Mouse (Mus musculus) embryonic facial prominence, embryonic 12.5 days (tissue): ENCODE measurements around the gene Rin3. TPM values are rescaled to one million over a fixed set of nuclear protein-coding genes. Genes with fewer than 3 reads are reported as not detected.

Source experiments
- ATAC-seq: fragments of 200-750 bp; cut with Nextera tagmentation; 2 replicates; pipeline ENCODE4 v1.8.0; 2017; ENCODE audit not compliant: insufficient number of reproducible peaks, insufficient read depth, low FRiP score, low TSS enrichment
- H3K27ac ChIP-seq: fragments of 300-500 bp; sonication (generic); 2 replicates; pipeline ENCODE4 v1.5.1; 2016; ENCODE audit warnings: mild to moderate bottlenecking
- H3K27me3 ChIP-seq: fragments of 300-500 bp; sonication (generic); 2 replicates; pipeline ENCODE4 v1.6.1; 2016; ENCODE audit warnings: mild to moderate bottlenecking, moderate library complexity
- H3K36me3 ChIP-seq: fragments of 300-500 bp; sonication (generic); 2 replicates; pipeline ENCODE4 v1.6.1; 2016; ENCODE audit warnings: mild to moderate bottlenecking
- H3K4me1 ChIP-seq: fragments of 300-500 bp; sonication (generic); 2 replicates; pipeline ENCODE4 v1.6.1; 2016
- H3K4me2 ChIP-seq: fragments of 300-500 bp; sonication (generic); replicated peaks from 2 replicates; pipeline ENCODE4 v1.6.1; 2016; ENCODE audit warnings: mild to moderate bottlenecking, moderate library complexity
- H3K4me3 ChIP-seq: fragments of 300-500 bp; sonication (generic); 2 replicates; pipeline ENCODE4 v1.5.1; 2016; ENCODE audit warnings: mild to moderate bottlenecking
- H3K9ac ChIP-seq: fragments of 300-500 bp; sonication (generic); 2 replicates; pipeline ENCODE4 v1.6.1; 2016; ENCODE audit warnings: mild to moderate bottlenecking, moderate library complexity
- H3K9me3 ChIP-seq: fragments of 300-500 bp; sonication (generic); 2 replicates; pipeline ENCODE4 v1.6.1; 2016; ENCODE audit warnings: mild to moderate bottlenecking, moderate library complexity
- WGBS: fragments of 180-500 bp; shearing (Covaris S2); methylation state at CpG from one replicate; pipeline ENCODE4 v1.1.7; 2016; 5-methylcytosine and 5-hydroxymethylcytosine counted together
- polyA plus RNA-seq: library from polyadenylated mRNA; unstranded; fragments of >200 nt; fragmentation: Nextera tagmentation; extraction: Ambion mirVana; gene quantifications from 2 replicates; pipeline ENCODE4 v1.2.1, GENCODE M21; 2016

Gene Rin3
- polyA plus RNA-seq, 1 experiment from 2014 or later: 5.5 TPM

GRCm38 (mm10) chr12:102366126-102366816 is 83.4 kb downstream of the Rin3 start:
- Histone ChIP-seq H3K27me3 (no peaks in the 10 kb centered on the region), H3K27ac (no peak overlapping the region), H3K4me1 (peaks cover 20% of the 10 kb centered on the region), H3K4me2 (no peak overlapping the region), H3K9me3 (no peaks in the 10 kb centered on the region), H3K4me3 (no peak overlapping the region), H3K36me3 (no peaks in the 10 kb centered on the region), H3K9ac (no peak overlapping the region)
- WGBS: 91% methylated on average over 9 of the region's 9 CpGs
- ATAC-seq: no peak

DNA sequence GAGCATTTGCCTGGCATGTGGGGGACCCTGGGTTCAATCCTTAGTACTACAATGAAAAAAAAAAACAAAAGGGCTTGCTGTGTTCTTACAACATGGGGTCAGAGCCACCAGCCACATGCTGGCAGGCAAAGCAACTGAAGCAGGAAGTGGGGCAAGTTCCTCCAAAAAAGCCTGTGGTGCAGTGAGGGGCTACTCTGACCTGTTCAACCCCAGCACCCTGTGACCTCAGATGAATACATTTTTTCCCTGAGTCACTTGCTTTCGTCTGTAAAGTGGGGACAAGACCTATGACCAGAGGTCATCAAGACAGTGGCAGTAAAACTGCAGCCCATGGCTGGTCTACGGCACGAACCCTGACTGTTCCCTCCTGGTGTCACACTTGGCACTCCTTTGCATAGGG is 84.2 kb downstream of the Rin3 start:
- Histone ChIP-seq H3K36me3 (no peaks in the 10 kb centered on the region), H3K4me1 (peaks cover 20% of the 10 kb centered on the region), H3K9me3 (no peaks in the 10 kb centered on the region), H3K27ac (no peak overlapping the region), H3K4me2 (no peak overlapping the region), H3K27me3 (no peaks in the 10 kb centered on the region), H3K4me3 (no peak overlapping the region), H3K9ac (no peak overlapping the region)
- no peak for ATAC-seq
- 59% methylated on average over 3 of the region's 3 CpGs for WGBS

DNA sequence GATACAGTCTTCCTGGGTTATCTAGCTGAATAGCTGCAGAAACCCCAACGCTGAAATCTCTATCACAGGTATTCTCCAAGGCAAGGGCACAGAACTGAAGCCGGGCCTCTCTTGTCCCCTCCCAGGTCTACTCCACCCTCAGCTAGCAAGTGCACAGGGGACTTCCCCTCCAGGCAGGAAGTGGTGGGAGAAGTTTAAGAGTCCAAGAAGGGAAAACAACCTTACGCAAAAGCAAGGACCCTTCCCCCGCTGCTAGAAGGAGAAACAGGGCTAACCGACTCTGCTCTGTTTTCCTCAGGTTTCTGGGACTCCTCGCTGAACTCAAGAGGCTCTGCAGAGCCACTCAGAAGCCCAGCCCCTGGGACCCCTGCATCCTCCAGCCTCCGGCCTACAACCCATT is 85.2 kb downstream of the Rin3 start:
- H3K36me3 ChIP-seq: no peaks in the 10 kb centered on the region
- peaks cover 20% of the 10 kb centered on the region for H3K4me1 ChIP-seq
- no peak overlapping the region for H3K27ac ChIP-seq
- no peak overlapping the region for H3K4me3 ChIP-seq
- no peak overlapping the region for H3K9ac ChIP-seq
- 68% methylated on average over 7 of the region's 7 CpGs for WGBS
- no peak for ATAC-seq
- H3K27me3 ChIP-seq: no peaks in the 10 kb centered on the region
- no peak overlapping the region for H3K4me2 ChIP-seq
- no peaks in the 10 kb centered on the region for H3K9me3 ChIP-seq

DNA sequence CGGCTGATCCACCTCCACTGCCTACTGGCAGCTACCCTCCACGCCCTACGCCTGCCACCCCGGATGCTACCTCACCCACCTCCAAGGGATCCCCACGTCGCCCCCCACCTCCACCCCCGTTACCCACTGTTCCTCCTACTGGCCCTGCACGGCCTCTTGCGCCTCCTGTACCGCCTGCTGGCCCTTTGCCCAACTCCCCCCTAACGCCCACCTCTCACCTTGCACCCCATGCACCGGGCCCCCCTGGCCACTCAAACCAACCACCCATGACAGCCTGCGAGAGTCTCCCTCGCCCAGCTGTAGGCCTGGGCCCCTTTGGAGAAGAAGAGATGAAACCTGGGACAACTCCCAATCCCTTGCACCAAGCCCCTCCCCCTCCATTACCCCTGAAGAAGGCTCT is 85.7 kb downstream of the Rin3 start:
- Histone ChIP-seq H3K9me3 (no peaks in the 10 kb centered on the region), H3K4me1 (peaks cover 20% of the 10 kb centered on the region), H3K4me2 (no peak overlapping the region), H3K36me3 (no peaks in the 10 kb centered on the region), H3K4me3 (no peak overlapping the region), H3K27ac (no peak overlapping the region), H3K9ac (no peak overlapping the region), H3K27me3 (no peaks in the 10 kb centered on the region)
- WGBS: 84% methylated on average over 14 of the region's 14 CpGs
- no peak for ATAC-seq

- Histone ChIP-seq H3K4me1 (peaks cover 20% of the 10 kb centered on the region), H3K27me3 (no peaks in the 10 kb centered on the region), H3K27ac (no peak overlapping the region), H3K9ac (no peak overlapping the region), H3K9me3 (no peaks in the 10 kb centered on the region), H3K36me3 (no peaks in the 10 kb centered on the region), H3K4me3 (no peak overlapping the region), H3K4me2 (no peak overlapping the region)
- ATAC-seq: no peak
- 72% methylated on average over 22 of the region's 22 CpGs for WGBS
Measured at GRCm38 (mm10) chr12:102369488-102370235, 86.8 kb downstream of the Rin3 start.

DNA sequence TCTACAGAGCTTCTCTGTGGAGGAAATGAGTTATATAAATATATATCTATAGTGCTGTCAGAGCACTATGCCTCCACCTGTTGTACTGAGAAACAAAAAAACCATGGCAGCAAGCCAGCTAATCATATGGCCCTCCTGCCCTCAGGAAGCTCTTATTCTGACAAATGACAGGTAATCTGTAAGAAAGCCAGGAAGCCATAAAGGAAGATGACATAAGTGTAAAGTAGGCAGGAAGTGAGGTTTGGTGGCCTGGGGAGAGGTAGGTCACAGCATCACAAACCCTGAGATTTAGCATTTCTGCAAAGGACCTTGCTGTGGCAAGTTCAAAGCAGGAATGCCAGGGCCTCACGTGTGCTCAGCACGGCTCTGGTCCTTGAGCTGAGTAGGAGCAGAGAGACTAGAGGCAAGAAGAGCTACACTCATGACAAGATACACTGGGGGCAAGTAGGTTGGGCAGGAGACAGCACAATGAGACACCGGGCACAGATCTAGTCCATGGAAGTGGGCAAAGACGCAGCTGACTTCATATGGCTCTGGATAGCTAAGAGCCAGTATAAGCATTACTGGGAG is 88.2 kb downstream of the Rin3 start:
- no peak for ATAC-seq
- no peak overlapping the region for H3K4me2 ChIP-seq
- WGBS: 87% methylated on average over 4 of the region's 4 CpGs
- peaks cover 20% of the 10 kb centered on the region for H3K4me1 ChIP-seq
- H3K9ac ChIP-seq: no peak overlapping the region
- H3K4me3 ChIP-seq: no peak overlapping the region
- no peaks in the 10 kb centered on the region for H3K9me3 ChIP-seq
- no peak overlapping the region for H3K27ac ChIP-seq
- H3K36me3 ChIP-seq: no peaks in the 10 kb centered on the region
- no peaks in the 10 kb centered on the region for H3K27me3 ChIP-seq

- no peak for ATAC-seq
- no peaks in the 10 kb centered on the region for H3K27me3 ChIP-seq
- no peak overlapping the region for H3K4me2 ChIP-seq
- H3K4me3 ChIP-seq: no peak overlapping the region
- no peak overlapping the region for H3K9ac ChIP-seq
- H3K27ac ChIP-seq: no peak overlapping the region
- no peaks in the 10 kb centered on the region for H3K36me3 ChIP-seq
- no peaks in the 10 kb centered on the region for H3K9me3 ChIP-seq
- peaks cover 20% of the 10 kb centered on the region for H3K4me1 ChIP-seq
- 81% methylated on average over 3 of the region's 3 CpGs for WGBS
Measured at GRCm38 (mm10) chr12:102372322-102372721, 89.5 kb downstream of the Rin3 start.

GRCm38 (mm10) chr12:102382180-102382579 is 99.3 kb downstream of the Rin3 start:
- Histone ChIP-seq H3K27ac (no peak overlapping the region), H3K9me3 (no peaks in the 10 kb centered on the region), H3K4me3 (no peak overlapping the region), H3K4me1 (no peaks in the 10 kb centered on the region), H3K36me3 (no peaks in the 10 kb centered on the region), H3K27me3 (no peaks in the 10 kb centered on the region), H3K4me2 (no peak overlapping the region), H3K9ac (no peak overlapping the region)
- ATAC-seq: no peak
- WGBS: 80% methylated on average over 8 of the region's 8 CpGs

- ATAC-seq: no peak
- no peaks in the 10 kb centered on the region for H3K27me3 ChIP-seq
- H3K4me3 ChIP-seq: no peak overlapping the region
- no peaks in the 10 kb centered on the region for H3K36me3 ChIP-seq
- no peak overlapping the region for H3K4me2 ChIP-seq
- no peak overlapping the region for H3K9ac ChIP-seq
- H3K9me3 ChIP-seq: no peaks in the 10 kb centered on the region
- H3K27ac ChIP-seq: no peak overlapping the region
- 91% methylated on average over 9 of the region's 9 CpGs for WGBS
- no peaks in the 10 kb centered on the region for H3K4me1 ChIP-seq
Measured at GRCm38 (mm10) chr12:102383288-102383687, 100.4 kb downstream of the Rin3 start.

DNA sequence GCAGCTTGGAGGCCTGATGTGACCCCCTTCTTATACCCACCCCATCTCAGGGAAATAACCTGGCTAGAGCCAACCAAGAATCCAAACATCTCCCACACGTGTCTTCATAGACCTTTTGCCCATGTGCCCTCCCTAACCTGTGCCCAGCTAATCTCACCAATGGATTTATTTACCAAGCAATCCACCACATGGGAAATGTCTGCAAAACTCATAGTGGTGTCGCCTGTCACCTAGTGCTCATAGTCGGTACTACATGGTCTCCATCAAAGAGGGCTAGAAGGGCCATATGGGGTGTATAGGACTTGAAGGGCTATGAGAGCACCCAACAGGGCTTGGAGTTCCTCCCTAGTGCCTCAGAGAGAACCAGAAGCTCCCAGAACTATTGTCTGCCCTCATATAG is 102.0 kb downstream of the Rin3 start:
- H3K9ac ChIP-seq: no peak overlapping the region
- no peak overlapping the region for H3K4me2 ChIP-seq
- H3K4me3 ChIP-seq: no peak overlapping the region
- no peaks in the 10 kb centered on the region for H3K4me1 ChIP-seq
- H3K27ac ChIP-seq: no peak overlapping the region
- no peaks in the 10 kb centered on the region for H3K27me3 ChIP-seq
- no peaks in the 10 kb centered on the region for H3K36me3 ChIP-seq
- ATAC-seq: no peak
- no peaks in the 10 kb centered on the region for H3K9me3 ChIP-seq
- WGBS: 24% methylated on average over 3 of the region's 3 CpGs

DNA sequence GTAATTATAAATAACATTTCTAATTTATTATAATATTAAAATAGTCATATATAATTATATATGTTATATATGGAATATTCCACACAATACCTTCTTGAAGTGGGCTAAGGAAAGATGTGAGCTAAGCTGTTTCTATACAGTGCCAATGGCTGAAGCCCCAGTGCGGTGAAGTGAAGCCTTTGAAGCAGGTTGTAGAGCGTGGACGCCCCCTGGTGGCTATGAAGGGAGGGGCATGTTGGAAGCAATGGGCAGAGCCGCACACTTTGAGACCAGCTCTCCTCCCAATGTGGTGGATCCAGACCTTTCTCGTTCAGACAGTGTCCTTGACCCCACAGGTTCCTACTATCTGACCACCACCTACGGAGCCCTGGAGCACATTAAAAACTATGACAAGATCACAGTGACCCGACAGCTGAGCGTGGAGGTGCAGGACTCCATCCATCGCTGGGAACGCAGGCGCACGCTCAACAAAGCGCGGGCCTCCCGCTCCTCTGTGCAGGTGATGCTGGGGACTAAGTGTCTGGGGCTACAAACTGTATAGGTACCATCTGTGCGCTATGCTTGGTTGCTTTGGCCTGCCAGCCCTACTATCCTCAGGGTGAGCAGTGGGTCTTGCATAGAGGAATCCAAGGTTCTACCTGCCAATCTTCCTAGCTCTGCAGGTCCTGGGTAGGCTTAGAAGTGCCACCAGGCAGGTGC is 104.5 kb downstream of the Rin3 start:
- H3K27ac ChIP-seq: no peak overlapping the region
- 52% methylated on average over 16 of the region's 16 CpGs for WGBS
- ATAC-seq: no peak
- H3K36me3 ChIP-seq: no peaks in the 10 kb centered on the region
- no peaks in the 10 kb centered on the region for H3K9me3 ChIP-seq
- H3K9ac ChIP-seq: no peak overlapping the region
- H3K4me3 ChIP-seq: no peak overlapping the region
- no peak overlapping the region for H3K4me2 ChIP-seq
- no peaks in the 10 kb centered on the region for H3K27me3 ChIP-seq
- no peaks in the 10 kb centered on the region for H3K4me1 ChIP-seq
